In genomic region chr8:92872063-92872759, GRCm38 (mm10) we compare ENCODE assay signal across 31 mouse cellular contexts. TPM values are rescaled to one million over a fixed set of nuclear protein-coding genes. Genes with fewer than 3 reads are reported as not detected.
DNase-seq lines count a peak whose midpoint lies in the region; ATAC-seq lines count a peak whose summit lies in the region.
"Had no signal": no experiment of that assay in that cellular context is flagged by ENCODE, and none has a peak within 500 bp of the region (broad histone marks: within the 10 kb centered on the region; RNA-seq: fewer than 3 reads in every experiment).

No protein-coding gene starts in this region.

- no peak for ATAC-seq in forebrain, embryonic 13.5 days
- no peak for ATAC-seq in forebrain, embryonic 11.5 days (replicated peaks; ENCODE audit: low FRiP score)
- ATAC-seq: Patski had no signal

- peak overlapping the region; percentile 31; the same call in 1 of the 2 replicates for H3K27ac ChIP-seq in forebrain, embryonic 13.5 days
- no peak overlapping the region for H3K27ac ChIP-seq in forebrain, embryonic 11.5 days (ENCODE audit: low read depth, low read length)
- H3K27ac ChIP-seq: heart, embryonic 15.5 days; hindbrain, embryonic 15.5 days; kidney, embryonic 15.5 days; limb, embryonic 13.5 days; lung, embryonic 15.5 days; midbrain, embryonic 12.5 days; stomach, embryonic 15.5 days had no signal

- no peaks in the 10 kb centered on the region for H3K27me3 ChIP-seq in forebrain, embryonic 13.5 days
- H3K27me3 ChIP-seq in forebrain, embryonic 11.5 days (ENCODE audit: control insufficient read depth, insufficient read depth, low read length): no peaks in the 10 kb centered on the region
- H3K27me3 ChIP-seq: heart, embryonic 15.5 days; hindbrain, embryonic 15.5 days; kidney, embryonic 15.5 days; lung, embryonic 15.5 days; megakaryocyte, embryonic 14.5 days; midbrain, embryonic 12.5 days; Patski; stomach, embryonic 15.5 days had no signal

- H3K4me3 ChIP-seq in forebrain, embryonic 13.5 days: no peak overlapping the region
- H3K4me3 ChIP-seq in forebrain, embryonic 11.5 days (ENCODE audit: low read depth, low read length): no peak overlapping the region
- H3K4me3 ChIP-seq: heart, embryonic 15.5 days; hindbrain, embryonic 15.5 days; kidney, embryonic 15.5 days; limb, embryonic 13.5 days; lung, embryonic 15.5 days; megakaryocyte, embryonic 14.5 days; midbrain, embryonic 12.5 days; stomach, embryonic 15.5 days had no signal

- no peaks in the 10 kb centered on the region for H3K36me3 ChIP-seq in forebrain, embryonic 13.5 days (ENCODE audit: poor library complexity, severe bottlenecking)
- no peaks in the 10 kb centered on the region for H3K36me3 ChIP-seq in forebrain, embryonic 11.5 days (ENCODE audit: control insufficient read depth, insufficient read depth, low read length)
- H3K36me3 ChIP-seq: G1E; heart, embryonic 15.5 days; hindbrain, embryonic 15.5 days; kidney, embryonic 15.5 days; limb, embryonic 13.5 days; lung, embryonic 15.5 days; midbrain, embryonic 12.5 days; stomach, embryonic 15.5 days had no signal

- H3K4me2 ChIP-seq in forebrain, embryonic 13.5 days: no peak overlapping the region
- H3K4me2 ChIP-seq in forebrain, embryonic 11.5 days (ENCODE audit: low read depth, low read length, severe bottlenecking): no peak overlapping the region
- H3K4me2 ChIP-seq: heart, embryonic 15.5 days; hindbrain, embryonic 15.5 days; kidney, embryonic 15.5 days; limb, embryonic 13.5 days; liver, embryonic 11.5 days; lung, embryonic 15.5 days; midbrain, embryonic 12.5 days; stomach, embryonic 15.5 days had no signal

- no peaks in the 10 kb centered on the region for H3K9me3 ChIP-seq in forebrain, embryonic 13.5 days (replicated peaks)
- no peaks in the 10 kb centered on the region for H3K9me3 ChIP-seq in forebrain, embryonic 11.5 days (ENCODE audit: control insufficient read depth, low read length)
- H3K9me3 ChIP-seq: heart, embryonic 15.5 days; hindbrain, embryonic 15.5 days; kidney, embryonic 15.5 days; limb, embryonic 13.5 days; lung, embryonic 15.5 days; megakaryocyte, embryonic 14.5 days; midbrain, embryonic 12.5 days; stomach, embryonic 15.5 days had no signal

- no peak overlapping the region for H3K9ac ChIP-seq in forebrain, embryonic 13.5 days
- no peak overlapping the region for H3K9ac ChIP-seq in forebrain, embryonic 11.5 days (ENCODE audit: low read length)
- H3K9ac ChIP-seq: heart, embryonic 15.5 days; hindbrain, embryonic 15.5 days; kidney, embryonic 15.5 days; limb, embryonic 13.5 days; lung, embryonic 15.5 days; midbrain, embryonic 12.5 days; stomach, embryonic 15.5 days had no signal

- peaks cover 17% of the 10 kb centered on the region for H3K4me1 ChIP-seq in forebrain, embryonic 13.5 days
- H3K4me1 ChIP-seq in forebrain, embryonic 11.5 days (replicated peaks; ENCODE audit: control insufficient read depth, insufficient read depth, low read length): no peaks in the 10 kb centered on the region
- H3K4me1 ChIP-seq: lung, embryonic 15.5 days; megakaryocyte, embryonic 14.5 days; midbrain, embryonic 12.5 days; stomach, embryonic 15.5 days had no signal

- 57% methylated on average over 10 of the region's 10 CpGs for WGBS in forebrain, embryonic 13.5 days
- WGBS in forebrain, embryonic 11.5 days: 70% methylated on average over 10 of the region's 10 CpGs

- intact Hi-C loops in heart, postnatal 10 days (cut with DNase I): no loop called here

- no peak for DNase-seq in forebrain, embryonic 11.5 days (ENCODE audit: low spot score)
- DNase-seq in heart, adult 11 months: peak; percentile 67
- no peak for DNase-seq in heart, postnatal 10 days
- peak; percentile 41 for DNase-seq in retina, postnatal 1 day
- no peak for DNase-seq in retina, embryonic 14.5 days (ENCODE audit: low spot score)
- no peak for DNase-seq in embryo, embryonic 10.5 days (ENCODE audit: low spot score)
- no peak for DNase-seq in lung, postnatal 25 days (ENCODE audit: low spot score)
- DNase-seq: adrenal gland, postnatal 10 days; cerebellum, adult 11-12 months; cerebellum, adult 9-11 months; gastrocnemius, postnatal 10 days; heart, postnatal 36 days; kidney, adult 18-20 months; kidney, postnatal 25 days; lung, postnatal 36 days; right cerebral cortex, postnatal 25 days; thymus, postnatal 14 days had no signal

RNA-seq across cellular contexts. Expression of gene Lpcat2, which starts 17.1 kb away (rescaled TPM):
- 4.1 and 4.6 TPM in 2 replicates for polyA plus RNA-seq in forebrain, embryonic 13.5 days (2015; fragmentation: Nextera tagmentation; extraction: Ambion mirVana)
- 3.2 and 3.9 TPM in 2 replicates for polyA plus RNA-seq in forebrain, embryonic 11.5 days (2014; fragmentation: Nextera tagmentation; extraction: Ambion mirVana)
- 1 to 10 TPM; 1.9 to 2.5 TPM for total RNA-seq in heart, postnatal 10 days (2021)
- polyA plus RNA-seq: G1E had no signal

RNA-seq across cellular contexts. Expression of gene Capns2, which starts 29.0 kb away (rescaled TPM):
- not detected in 2 replicates for polyA plus RNA-seq in forebrain, embryonic 13.5 days (2015; fragmentation: Nextera tagmentation; extraction: Ambion mirVana)
- not detected in 2 replicates for polyA plus RNA-seq in forebrain, embryonic 11.5 days (2014; fragmentation: Nextera tagmentation; extraction: Ambion mirVana)
- not detected for total RNA-seq in heart, postnatal 10 days (2021)
- total RNA-seq: G1E; heart, postnatal 36 days had no signal
- polyA plus RNA-seq: G1E; liver, embryonic 16.5 days had no signal

RNA-seq across cellular contexts. Expression of gene Mmp2, which starts 45.1 kb away (rescaled TPM):
- 9.3 and 9.5 TPM in 2 replicates for polyA plus RNA-seq in forebrain, embryonic 13.5 days (2015; fragmentation: Nextera tagmentation; extraction: Ambion mirVana)
- 40.4 and 43.9 TPM in 2 replicates for polyA plus RNA-seq in forebrain, embryonic 11.5 days (2014; fragmentation: Nextera tagmentation; extraction: Ambion mirVana)
- total RNA-seq in heart, postnatal 10 days (2021): 100 to 1,000 TPM; 187 to 198 TPM
- total RNA-seq: monocyte, adult 5-6 weeks had no signal
- polyA plus RNA-seq: G1E had no signal

Comparison
In these comparisons a context has a peak if more than half of its experiments do, and no peak if none do; other contexts are left out.
1. DNase-seq: peak in heart, adult 11 months (single experiment) and retina, postnatal 1 day (single experiment); none in forebrain, embryonic 11.5 days (single experiment), heart, postnatal 10 days (0 of 2), retina, embryonic 14.5 days (single experiment), embryo, embryonic 10.5 days (single experiment) and lung, postnatal 25 days (single experiment).